Mouse (Mus musculus) midbrain, postnatal 0 days (tissue): ENCODE measurements around the gene Tmem259. TPM values are rescaled to one million over a fixed set of nuclear protein-coding genes. Genes with fewer than 3 reads are reported as not detected.

Source experiments
- ATAC-seq: fragments of 200-750 bp; cut with Nextera tagmentation; 2 replicates; pipeline ENCODE4 v1.8.0; 2017; ENCODE audit warnings: moderate number of reproducible peaks, mild to moderate bottlenecking, moderate TSS enrichment, moderate library complexity; ENCODE audit not compliant: low FRiP score
- DNase-seq: peaks from one replicate; pipeline ENCODE4 v3.0.0-alpha.2; 2015; ENCODE audit warnings: low spot score
- H3K27ac ChIP-seq: fragments of 300-500 bp; sonication (generic); 2 replicates; pipeline ENCODE4 v1.5.1; 2014; ENCODE audit warnings: low read depth, mild to moderate bottlenecking, low read length, mixed read lengths
- H3K27me3 ChIP-seq: fragments of 300-500 bp; sonication (generic); 2 replicates; pipeline ENCODE4 v1.6.1; 2014; ENCODE audit warnings: low read length, control low read depth, mixed read lengths; ENCODE audit not compliant: insufficient read depth
- H3K36me3 ChIP-seq: fragments of 300-500 bp; sonication (generic); 2 replicates; pipeline ENCODE4 v1.6.1; 2014; ENCODE audit warnings: low read length, control low read depth, mixed read lengths; ENCODE audit not compliant: insufficient read depth
- H3K4me1 ChIP-seq: fragments of 300-500 bp; sonication (generic); 2 replicates; pipeline ENCODE4 v1.6.1; 2014; ENCODE audit warnings: mild to moderate bottlenecking, control low read depth, antibody characterized with exemption, low read length, mixed read lengths; ENCODE audit not compliant: insufficient read depth
- H3K4me2 ChIP-seq: fragments of 300-500 bp; sonication (generic); 2 replicates; pipeline ENCODE4 v1.6.1; 2014; ENCODE audit warnings: low read depth, mild to moderate bottlenecking, low read length, mixed read lengths; ENCODE audit not compliant: poor library complexity, severe bottlenecking
- H3K4me3 ChIP-seq: fragments of 300-500 bp; sonication (generic); 2 replicates; pipeline ENCODE4 v1.5.1; 2014; ENCODE audit warnings: low read depth, mild to moderate bottlenecking, low read length, moderate library complexity
- H3K9ac ChIP-seq: fragments of 300-500 bp; sonication (generic); replicated peaks from 2 replicates; pipeline ENCODE4 v1.6.1; 2014; ENCODE audit warnings: mild to moderate bottlenecking, low read length, moderate library complexity, mixed read lengths; ENCODE audit not compliant: poor library complexity, severe bottlenecking
- H3K9me3 ChIP-seq: fragments of 300-500 bp; sonication (generic); 2 replicates; pipeline ENCODE4 v1.6.1; 2016; ENCODE audit warnings: low read length, control low read depth
- CTCF ChIP-seq: IDR thresholded peaks from 2 replicates; pipeline ENCODE4 v1.5.1; 2016; ENCODE audit warnings: antibody characterized with exemption, mild to moderate bottlenecking
- WGBS: fragments of 180-500 bp; shearing (Covaris S2); extraction: QIAGEN DNeasy Blood & Tissue Kit; methylation state at CpG from one replicate; pipeline ENCODE4 v1.1.7; 2014; 5-methylcytosine and 5-hydroxymethylcytosine counted together
- polyA plus RNA-seq: library from polyadenylated mRNA; unstranded; fragments of >200 nt; fragmentation: Nextera tagmentation; extraction: Ambion mirVana; gene quantifications from 2 replicates; pipeline ENCODE4 v1.2.1, GENCODE M21; 2015
- total RNA-seq: library from RNA; depleted of rRNA; stranded (reverse); fragments of >200 nt; gene quantifications from 2 replicates; pipeline ENCODE4 v1.2.3, GENCODE M21; 2014

Gene Tmem259
- total and polyA plus RNA-seq, 2 experiments from 2014 or later, result 29.3 to 172 TPM

GRCm38 (mm10) chr10:80014484-80015290 is 30.6 kb upstream of the Tmem259 start:
- Histone ChIP-seq H3K27ac (no peak overlapping the region), H3K4me1 (no peaks in the 10 kb centered on the region), H3K9me3 (peaks cover 16% of the 10 kb centered on the region), H3K9ac (no peak overlapping the region), H3K27me3 (peaks cover 24% of the 10 kb centered on the region), H3K36me3 (peaks cover 7% of the 10 kb centered on the region; the same call in 1 of the 2 replicates), H3K4me3 (no peak overlapping the region), H3K4me2 (no peak overlapping the region)
- ATAC-seq (no peak), DNase-seq (no peak)
- TF ChIP-seq CTCF, result 0 out of 2 replicates have a peak, but pooled peaks have one; percentile 8
- 31% methylated on average over 28 of the region's 28 CpGs for WGBS

DNA sequence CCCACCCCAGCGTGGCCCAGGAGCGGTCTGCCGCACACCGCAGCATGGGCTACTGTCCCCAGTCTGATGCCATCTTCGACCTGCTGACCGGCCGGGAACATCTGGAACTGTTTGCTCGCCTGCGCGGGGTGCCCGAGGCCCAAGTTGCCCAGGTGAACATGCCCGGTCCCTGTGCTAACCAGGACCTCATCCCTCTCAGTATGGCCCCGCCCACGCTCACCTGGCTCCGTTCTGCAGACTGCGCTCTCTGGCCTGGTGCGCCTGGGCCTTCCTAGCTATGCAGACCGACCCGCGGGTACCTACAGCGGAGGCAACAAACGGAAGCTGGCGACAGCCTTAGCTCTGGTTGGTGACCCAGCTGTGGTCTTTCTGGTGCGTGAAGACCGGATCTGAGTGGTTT is 29.5 kb upstream of the Tmem259 start:
- DNase-seq (no peak), ATAC-seq (no peak)
- Histone ChIP-seq H3K4me3 (no peak overlapping the region), H3K36me3 (peaks cover 11% of the 10 kb centered on the region; the same call in 1 of the 2 replicates), H3K9ac (no peak overlapping the region), H3K4me2 (no peak overlapping the region), H3K27ac (no peak overlapping the region), H3K4me1 (no peaks in the 10 kb centered on the region), H3K27me3 (peaks cover 21% of the 10 kb centered on the region), H3K9me3 (peaks cover 16% of the 10 kb centered on the region)
- WGBS, result 39% methylated on average over 25 of the region's 25 CpGs
- no peak for TF ChIP-seq CTCF

DNA sequence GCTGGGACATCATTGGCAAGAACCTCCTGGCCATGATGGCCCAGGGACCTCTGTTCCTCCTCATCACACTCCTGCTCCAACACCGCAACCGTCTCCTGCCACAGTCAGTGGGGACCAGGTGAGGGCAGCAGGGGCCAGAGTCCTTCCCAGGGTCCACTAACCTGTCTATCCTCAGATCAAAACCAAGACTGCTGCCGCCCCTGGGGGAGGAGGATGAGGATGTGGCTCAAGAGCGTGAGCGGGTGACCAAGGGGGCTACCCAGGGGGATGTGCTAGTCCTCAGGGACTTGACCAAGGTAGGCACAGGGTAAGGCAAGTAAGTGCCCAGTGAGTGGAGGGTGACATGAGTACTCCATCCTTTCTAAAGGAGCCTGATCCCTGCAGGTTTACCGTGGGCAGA is 27.6 kb upstream of the Tmem259 start:
- WGBS, result 88% methylated on average over 6 of the region's 6 CpGs
- peaks cover 21% of the 10 kb centered on the region for H3K27me3 ChIP-seq
- DNase-seq, result no peak

GRCm38 (mm10) chr10:80004233-80004705 is 20.1 kb upstream of the Tmem259 start:
- H3K36me3 ChIP-seq, result 0 out of 2 replicates have a peak, but pooled peaks cover 4% of the 10 kb centered on the region
- no peak overlapping the region for H3K4me3 ChIP-seq
- no peak for DNase-seq
- no peak for TF ChIP-seq CTCF
- H3K9me3 ChIP-seq, result no peaks in the 10 kb centered on the region
- no peak overlapping the region for H3K9ac ChIP-seq
- no peaks in the 10 kb centered on the region for H3K4me1 ChIP-seq
- ATAC-seq, result no peak
- no peak overlapping the region for H3K27ac ChIP-seq
- 76% methylated on average over 8 of the region's 8 CpGs for WGBS
- no peak overlapping the region for H3K4me2 ChIP-seq
- H3K27me3 ChIP-seq, result peaks cover 5% of the 10 kb centered on the region; the same call in 1 of the 2 replicates

More for the DNA sequence above, 27.6 kb upstream of the Tmem259 start:
- no peak for ATAC-seq
- no peak overlapping the region for H3K4me3 ChIP-seq
- H3K9me3 ChIP-seq, result peaks cover 16% of the 10 kb centered on the region
- H3K4me1 ChIP-seq, result no peaks in the 10 kb centered on the region
- H3K36me3 ChIP-seq, result peaks cover 11% of the 10 kb centered on the region; the same call in 1 of the 2 replicates
- H3K4me2 ChIP-seq, result no peak overlapping the region
- H3K27ac ChIP-seq, result no peak overlapping the region
- H3K9ac ChIP-seq, result no peak overlapping the region
- TF ChIP-seq CTCF, result no peak

- no peak for DNase-seq
- no peak for ATAC-seq
Observed at GRCm38 (mm10) chr10:80003374-80004232, 19.5 kb upstream of the Tmem259 start.

More at GRCm38 (mm10) chr10:80003374-80004232, 19.5 kb upstream of the Tmem259 start:
- no peaks in the 10 kb centered on the region for H3K4me1 ChIP-seq
- H3K27me3 ChIP-seq, result peaks cover 5% of the 10 kb centered on the region; the same call in 1 of the 2 replicates
- no peak overlapping the region for H3K4me3 ChIP-seq
- 64% methylated on average over 9 of the region's 9 CpGs for WGBS
- no peak for TF ChIP-seq CTCF
- H3K4me2 ChIP-seq, result no peak overlapping the region
- no peaks in the 10 kb centered on the region for H3K36me3 ChIP-seq
- H3K9ac ChIP-seq, result no peak overlapping the region
- no peaks in the 10 kb centered on the region for H3K9me3 ChIP-seq
- H3K27ac ChIP-seq, result no peak overlapping the region
